ENCODE assay signal across 8 mouse cellular contexts in genomic region chr17:26508961-26509771, GRCm38 (mm10). TPM values are rescaled to one million over a fixed set of nuclear protein-coding genes. Genes with fewer than 3 reads are reported as not detected.
DNase-seq lines count a peak whose midpoint lies in the region; ATAC-seq and TF ChIP-seq lines count a peak whose summit lies in the region.

No protein-coding gene starts in this region.

- intact Hi-C loops in left cerebral cortex, postnatal 14 days (cut with DNase I), result loop anchor here (2.0 kb wide), 3 partner anchors 42 to 130 kb away; partner anchors contain the start of gene Ergic1

- peak; percentile 57 to 65 for DNase-seq in frontal cortex, postnatal 36 days (ENCODE audit: low spot score in 2 of 2)
- DNase-seq in cerebellum, adult 11 months, result peak; percentile 63
- DNase-seq in left cerebral cortex, postnatal 14 days (ENCODE audit: low spot score in 2 of 2), result peak; percentile 64 to 77

- H3K27ac ChIP-seq in forebrain, embryonic 13.5 days, result peak overlapping the region; percentile 98
- H3K27ac ChIP-seq in hindbrain, embryonic 13.5 days, result peak overlapping the region; percentile 99
- H3K27ac ChIP-seq in small intestine, adult 2 months (ENCODE audit: insufficient read depth, low read depth, low read length), result peak overlapping the region; percentile 99

- no peak; the same call in 1 of the 2 replicates for TF ChIP-seq POLR2A in small intestine, adult 2 months (IDR thresholded peaks at IDR 0.05; ENCODE audit: low read depth, low read length)

- peak overlapping the region; percentile 89 for H3K4me2 ChIP-seq in forebrain, embryonic 13.5 days
- peak overlapping the region; percentile 88 for H3K4me2 ChIP-seq in hindbrain, embryonic 13.5 days

- no peaks in the 10 kb centered on the region for H3K27me3 ChIP-seq in forebrain, embryonic 13.5 days
- 0 out of 2 replicates have a peak, but pooled peaks cover 10% of the 10 kb centered on the region for H3K27me3 ChIP-seq in hindbrain, embryonic 13.5 days
- H3K27me3 ChIP-seq in small intestine, adult 2 months (ENCODE audit: control insufficient read depth, insufficient read depth, low read length), result no peaks in the 10 kb centered on the region

- 26% methylated on average over 25 of the region's 25 CpGs for WGBS in forebrain, embryonic 13.5 days
- 28% methylated on average over 25 of the region's 25 CpGs for WGBS in hindbrain, embryonic 13.5 days
- WGBS in small intestine, adult 2 months, result 23% methylated on average over 25 of the region's 25 CpGs

- H3K4me3 ChIP-seq in forebrain, embryonic 13.5 days, result peak overlapping the region; percentile 83
- peak overlapping the region; percentile 84 for H3K4me3 ChIP-seq in hindbrain, embryonic 13.5 days
- H3K4me3 ChIP-seq in small intestine, adult 2 months (ENCODE audit: low read depth, low read length), result peak overlapping the region; percentile 80

- H3K9me3 ChIP-seq in forebrain, embryonic 13.5 days (replicated peaks), result no peaks in the 10 kb centered on the region
- H3K9me3 ChIP-seq in hindbrain, embryonic 13.5 days, result no peaks in the 10 kb centered on the region

- H3K9ac ChIP-seq in forebrain, embryonic 13.5 days, result peak overlapping the region; percentile 98
- H3K9ac ChIP-seq in hindbrain, embryonic 13.5 days, result peak overlapping the region; percentile 93

- ATAC-seq in frontal cortex, adult (ENCODE audit: low TSS enrichment), result no peak
- no peak; the same call in 1 of the 2 replicates for ATAC-seq in forebrain, embryonic 13.5 days
- 0 out of 2 replicates have a peak, but pooled peaks have one; percentile 2 for ATAC-seq in hindbrain, embryonic 13.5 days (ENCODE audit: low FRiP score)
- ATAC-seq in megakaryocyte, adult 5-6 weeks (ENCODE audit: poor library complexity, severe bottlenecking), result peak; percentile 44

- peaks cover 14% of the 10 kb centered on the region for H3K36me3 ChIP-seq in forebrain, embryonic 13.5 days (ENCODE audit: poor library complexity, severe bottlenecking)
- H3K36me3 ChIP-seq in hindbrain, embryonic 13.5 days, result peaks cover 4% of the 10 kb centered on the region
- peaks cover 13% of the 10 kb centered on the region for H3K36me3 ChIP-seq in small intestine, adult 2 months (ENCODE audit: control insufficient read depth, insufficient read depth, low read length)

- peak; percentile 90 for TF ChIP-seq CTCF in small intestine, adult 2 months (IDR thresholded peaks at IDR 0.05; ENCODE audit: extremely low read depth, insufficient read length, insufficient replicate concordance, low read depth, low read length)

- peaks cover 39% of the 10 kb centered on the region for H3K4me1 ChIP-seq in forebrain, embryonic 13.5 days
- H3K4me1 ChIP-seq in hindbrain, embryonic 13.5 days (replicated peaks), result peaks cover 41% of the 10 kb centered on the region
- H3K4me1 ChIP-seq in small intestine, adult 2 months (ENCODE audit: control insufficient read depth, insufficient read depth, insufficient read length, low read length), result peaks cover 10% of the 10 kb centered on the region; the same call in 1 of the 2 replicates

RNA-seq across cellular contexts. Expression of gene Ergic1, which starts 52.1 kb away (rescaled TPM):
- 95.9 and 109 TPM in 2 replicates for polyA plus RNA-seq in forebrain, embryonic 13.5 days (2015; fragmentation: Nextera tagmentation; extraction: Ambion mirVana)
- 86.8 and 90.1 TPM in 2 replicates for polyA plus RNA-seq in hindbrain, embryonic 13.5 days (2015; fragmentation: Nextera tagmentation; extraction: Ambion mirVana)
- total RNA-seq in left cerebral cortex, postnatal 14 days (2021), result 100 to 1,000 TPM; 180 to 195 TPM
- total RNA-seq in megakaryocyte, adult 5-6 weeks (2015), result 18.9 and 22.1 TPM in 2 replicates
- 9.6 and 16.3 TPM in 2 replicates for total RNA-seq in megakaryocyte, adult 5-6 weeks (2017)
- 64.7 and 68.6 TPM in 2 replicates for polyA plus RNA-seq in small intestine, adult 2 months (2012; rRNA removed)

RNA-seq across cellular contexts. Expression of gene Dusp1, which starts 52.8 kb away (rescaled TPM):
- polyA plus RNA-seq in forebrain, embryonic 13.5 days (2015; fragmentation: Nextera tagmentation; extraction: Ambion mirVana), result 39.4 and 40.2 TPM in 2 replicates
- polyA plus RNA-seq in hindbrain, embryonic 13.5 days (2015; fragmentation: Nextera tagmentation; extraction: Ambion mirVana), result 34.5 and 35.5 TPM in 2 replicates
- total RNA-seq in left cerebral cortex, postnatal 14 days (2021), result 10 to 100 TPM; 28.4 to 33.2 TPM
- 265 and 280 TPM in 2 replicates for total RNA-seq in megakaryocyte, adult 5-6 weeks (2015)
- total RNA-seq in megakaryocyte, adult 5-6 weeks (2017), result 58.9 and 72.1 TPM in 2 replicates
- polyA plus RNA-seq in small intestine, adult 2 months (2012; rRNA removed), result 28.1 and 33.5 TPM in 2 replicates

Comparison
In these comparisons a context has a peak if more than half of its experiments do, and no peak if none do; other contexts are left out.
1. ATAC-seq: peak in hindbrain, embryonic 13.5 days (single experiment) and megakaryocyte, adult 5-6 weeks (single experiment); none in frontal cortex, adult (single experiment) and forebrain, embryonic 13.5 days (single experiment).
2. Peak in every context shown above with its lines, with median percentiles within 50 percentile points of each other: DNase-seq, H3K27ac ChIP-seq and H3K4me3 ChIP-seq.